ENCODE assay signal across 8 mouse cellular contexts in the genomic region with DNA sequence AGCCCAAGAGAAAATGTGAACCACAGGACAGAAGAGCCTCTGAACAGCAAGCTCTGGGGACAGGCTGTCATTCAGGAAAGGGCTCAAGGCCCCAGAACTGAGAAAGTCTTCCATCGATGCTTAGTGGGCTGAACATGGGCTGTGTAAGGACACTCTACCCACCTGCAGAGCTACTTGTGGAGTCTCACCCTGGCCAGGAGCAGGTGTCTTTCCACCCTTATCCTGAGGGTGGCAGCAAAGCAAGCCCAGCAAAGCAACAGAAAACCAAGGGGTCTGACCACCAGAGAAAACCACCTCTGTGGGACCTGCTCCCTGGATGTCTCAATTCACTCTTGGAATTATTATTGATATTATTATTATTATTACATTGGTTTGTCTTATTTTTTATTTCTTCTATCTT. TPM values are rescaled to one million over a fixed set of nuclear protein-coding genes. Genes with fewer than 3 reads are reported as not detected.
DNase-seq lines count a peak whose midpoint lies in the region; ATAC-seq and TF ChIP-seq lines count a peak whose summit lies in the region.

No protein-coding gene starts in this region.

- TF ChIP-seq EP300 in heart, postnatal 0 days (IDR thresholded peaks at IDR 0.05; ENCODE audit: low read depth), result no peak

- no peaks in the 10 kb centered on the region for H3K36me3 ChIP-seq in kidney, adult 2 months (ENCODE audit: control insufficient read depth, insufficient read depth, low read length)
- no peaks in the 10 kb centered on the region for H3K36me3 ChIP-seq in kidney, embryonic 16.5 days (ENCODE audit: insufficient read depth, low read length)
- peaks cover 41% of the 10 kb centered on the region for H3K36me3 ChIP-seq in heart, postnatal 0 days (replicated peaks; ENCODE audit: control insufficient read depth, insufficient read depth, low read length)
- no peaks in the 10 kb centered on the region for H3K36me3 ChIP-seq in thymus, adult 2 months (ENCODE audit: control insufficient read depth, insufficient read depth, low read length)

- WGBS in kidney, adult 2 months, result 42% methylated on average over 1 of the region's 1 CpGs
- 62% methylated on average over 1 of the region's 1 CpGs for WGBS in kidney, embryonic 16.5 days
- WGBS in heart, postnatal 0 days, result 50% methylated on average over 1 of the region's 1 CpGs
- WGBS in thymus, adult 2 months, result 36% methylated on average over 1 of the region's 1 CpGs

- H3K4me1 ChIP-seq in kidney, adult 2 months (ENCODE audit: control insufficient read depth, insufficient read depth, low read length), result no peaks in the 10 kb centered on the region
- 0 out of 2 replicates have a peak, but pooled peaks cover 7% of the 10 kb centered on the region for H3K4me1 ChIP-seq in kidney, embryonic 16.5 days (ENCODE audit: insufficient read depth, low read length)
- H3K4me1 ChIP-seq in heart, postnatal 0 days (ENCODE audit: control insufficient read depth, insufficient read depth), result peaks cover 25% of the 10 kb centered on the region
- H3K4me1 ChIP-seq in thymus, adult 2 months (replicated peaks; ENCODE audit: control insufficient read depth, insufficient read depth, low read length), result peaks cover 3% of the 10 kb centered on the region; the same call in 1 of the 2 replicates

- TF ChIP-seq CTCF in kidney, adult 2 months (conservative IDR thresholded peaks at IDR 0.05; ENCODE audit: insufficient read depth, insufficient read length, low read depth, low read length), result peak; percentile 80
- peak; percentile 74 for TF ChIP-seq CTCF in Patski (IDR thresholded peaks at IDR 0.05)
- peak; percentile 78 for TF ChIP-seq CTCF in heart, postnatal 0 days (IDR thresholded peaks at IDR 0.05; ENCODE audit: low read depth)
- peak; percentile 65; the same call in 1 of the 2 replicates for TF ChIP-seq CTCF in thymus, adult 2 months (IDR thresholded peaks at IDR 0.05; ENCODE audit: borderline replicate concordance, control insufficient read depth, extremely low read depth, insufficient read depth, low read length, poor library complexity)

- no peak overlapping the region for H3K27ac ChIP-seq in kidney, adult 2 months (ENCODE audit: insufficient read depth, low read depth, low read length)
- H3K27ac ChIP-seq in kidney, embryonic 16.5 days (ENCODE audit: low read length), result no peak overlapping the region
- no peak overlapping the region for H3K27ac ChIP-seq in heart, postnatal 0 days (ENCODE audit: low read depth)
- H3K27ac ChIP-seq in thymus, adult 2 months (ENCODE audit: control insufficient read depth, insufficient read depth, low read length), result no peak overlapping the region

- no peak overlapping the region for H3K9ac ChIP-seq in kidney, embryonic 16.5 days (replicated peaks; ENCODE audit: low read length)
- no peak overlapping the region for H3K9ac ChIP-seq in heart, postnatal 0 days (replicated peaks; ENCODE audit: low read depth, low read length)

- H3K9me3 ChIP-seq in kidney, embryonic 16.5 days (ENCODE audit: low read length), result no peaks in the 10 kb centered on the region
- H3K9me3 ChIP-seq in heart, postnatal 0 days (replicated peaks; ENCODE audit: control insufficient read depth, low read length), result no peaks in the 10 kb centered on the region

- peak; percentile 41 for DNase-seq in kidney, adult 2 months
- no peak for DNase-seq in Patski (ENCODE audit: low read depth, low spot score)
- DNase-seq in embryo, embryonic 11.5 days (ENCODE audit: low read depth, low spot score), result peak; percentile 43
- no peak for DNase-seq in heart, postnatal 0 days (ENCODE audit: low spot score)
- peak; percentile 56 to 60 for DNase-seq in left cerebral cortex, postnatal 25 days (ENCODE audit: low spot score in 2 of 2)
- peak; percentile 63 for DNase-seq in thymus, adult 2 months

- CTCF ChIA-PET in Patski (lab: Charles Lee), result interaction anchor here (0.7 to 1.8 kb wide), 7 partner anchors 9 to 90 kb away, joined by 3 to 6 read pairs (median 3); no protein-coding TSS in a partner anchor

- H3K4me3 ChIP-seq in kidney, adult 2 months (ENCODE audit: insufficient read depth, low read depth, low read length), result no peak overlapping the region
- H3K4me3 ChIP-seq in kidney, embryonic 16.5 days (ENCODE audit: low read length), result no peak overlapping the region
- H3K4me3 ChIP-seq in heart, postnatal 0 days (ENCODE audit: low read depth, low read length), result no peak overlapping the region
- no peak overlapping the region for H3K4me3 ChIP-seq in thymus, adult 2 months (ENCODE audit: control insufficient read depth, insufficient read depth, low read length)

- POLR2A ChIA-PET in Patski (lab: Charles Lee), result no interaction called here

- TF ChIP-seq POLR2A in kidney, adult 2 months (IDR thresholded peaks at IDR 0.05; ENCODE audit: low read depth, low read length), result no peak
- TF ChIP-seq POLR2A in thymus, adult 2 months (IDR thresholded peaks at IDR 0.05; ENCODE audit: control insufficient read depth, extremely low read depth, insufficient read depth, low read length, poor library complexity), result no peak

- H3K27me3 ChIP-seq in kidney, adult 2 months (replicated peaks; ENCODE audit: control insufficient read depth, insufficient read depth, low read length), result no peaks in the 10 kb centered on the region
- H3K27me3 ChIP-seq in kidney, embryonic 16.5 days (ENCODE audit: insufficient read depth, low read length), result no peaks in the 10 kb centered on the region; the same call in 1 of the 2 replicates
- H3K27me3 ChIP-seq in Patski, result peaks cover 24% of the 10 kb centered on the region
- no peaks in the 10 kb centered on the region for H3K27me3 ChIP-seq in heart, postnatal 0 days (ENCODE audit: control insufficient read depth, insufficient read depth, low read length)
- H3K27me3 ChIP-seq in thymus, adult 2 months (ENCODE audit: control insufficient read depth, insufficient read depth, low read length), result no peaks in the 10 kb centered on the region

- ATAC-seq in kidney, embryonic 16.5 days (ENCODE audit: low FRiP score, low TSS enrichment), result no peak
- ATAC-seq in Patski, result no peak
- no peak for ATAC-seq in heart, postnatal 0 days (ENCODE audit: insufficient read depth, low read depth)
- peak; percentile 44; the same call in 1 of the 2 replicates for ATAC-seq in monocyte, adult 5-6 weeks (replicated peaks; ENCODE audit: insufficient number of reproducible peaks, low FRiP score, low TSS enrichment, poor library complexity, severe bottlenecking)

- in situ Hi-C loops in Patski (cut with MboI; ENCODE audit: low pct_unique_long_range_greater_than_20kb), result loop anchor here (5.0 to 10.0 kb wide), 2 partner anchors 86 to 128 kb away; no protein-coding TSS in a partner anchor

- no peak overlapping the region for H3K4me2 ChIP-seq in kidney, embryonic 16.5 days (replicated peaks; ENCODE audit: low read depth, low read length)
- no peak overlapping the region for H3K4me2 ChIP-seq in heart, postnatal 0 days (ENCODE audit: low read depth, low read length)

- intact Hi-C loops in left cerebral cortex, postnatal 25 days (cut with DNase I), result loop anchor here (5.0 kb wide), 1 partner anchor 63 kb away; no protein-coding TSS in a partner anchor

RNA-seq across cellular contexts. Expression of gene Hopx, which starts 25.6 kb away (rescaled TPM):
- 14.2 and 18.4 TPM in 2 replicates for polyA plus RNA-seq in kidney, adult 2 months (2012; rRNA removed)
- 1.1 and 1.8 TPM in 2 replicates for polyA plus RNA-seq in kidney, embryonic 16.5 days (2015; fragmentation: Nextera tagmentation; extraction: Ambion mirVana)
- not detected for polyA plus RNA-seq in Patski (2021)
- 510 and 558 TPM in 2 replicates for total RNA-seq in heart, postnatal 0 days (2014; rRNA removed; ENCODE audit: low replicate concordance)
- polyA plus RNA-seq in heart, postnatal 0 days (2015; fragmentation: Nextera tagmentation; extraction: Ambion mirVana), result 41.0 and 42.6 TPM in 2 replicates
- 10 to 100 TPM; 21.1 to 25.5 TPM for total RNA-seq in left cerebral cortex, postnatal 25 days (2021)
- 29.6 to 53.4 TPM (median 30.5 TPM) in 3 replicates for total RNA-seq in monocyte, adult 5-6 weeks (2017)
- 8.1 and 26.1 TPM in 2 replicates for polyA plus RNA-seq in thymus, adult 2 months (2012; rRNA removed)

Comparison
In these comparisons a context has a peak if more than half of its experiments do, and no peak if none do; other contexts are left out.
1. DNase-seq: peak in kidney, adult 2 months (single experiment), embryo, embryonic 11.5 days (single experiment), left cerebral cortex, postnatal 25 days (2 of 2) and thymus, adult 2 months (single experiment); none in Patski (single experiment) and heart, postnatal 0 days (single experiment).
2. Peak in every context shown above with its lines, with median percentiles within 50 percentile points of each other: CTCF ChIP-seq.